Mouse (Mus musculus) forebrain, embryonic 15.5 days (tissue): Measurements from ENCODE around the gene Gfm1. TPM values are rescaled to one million over a fixed set of nuclear protein-coding genes. Genes with fewer than 3 reads are reported as not detected.

Experiments
- ATAC-seq: fragments of 200-750 bp; cut with Nextera tagmentation; replicated peaks from 2 replicates; pipeline ENCODE4 v1.8.0; 2017; ENCODE audit warnings: mild to moderate bottlenecking, moderate TSS enrichment, moderate library complexity
- H3K27ac ChIP-seq: fragments of 300-500 bp; sonication (generic); replicated peaks from 2 replicates; pipeline ENCODE4 v1.5.1; 2015; ENCODE audit warnings: mild to moderate bottlenecking, inconsistent platforms
- H3K27me3 ChIP-seq: fragments of 300-500 bp; sonication (generic); 2 replicates; pipeline ENCODE4 v1.6.1; 2015; ENCODE audit warnings: inconsistent platforms
- H3K36me3 ChIP-seq: fragments of 300-500 bp; sonication (generic); 2 replicates; pipeline ENCODE4 v1.6.1; 2015; ENCODE audit warnings: mild to moderate bottlenecking, inconsistent platforms
- H3K4me1 ChIP-seq: fragments of 300-500 bp; sonication (generic); 2 replicates; pipeline ENCODE4 v1.6.1; 2015; ENCODE audit warnings: inconsistent platforms
- H3K4me2 ChIP-seq: fragments of 300-500 bp; sonication (generic); replicated peaks from 2 replicates; pipeline ENCODE4 v1.6.1; 2015; ENCODE audit warnings: mild to moderate bottlenecking, inconsistent platforms
- H3K4me3 ChIP-seq: fragments of 300-500 bp; sonication (generic); 2 replicates; pipeline ENCODE4 v1.5.1; 2015; ENCODE audit warnings: mild to moderate bottlenecking, inconsistent platforms
- H3K9ac ChIP-seq: fragments of 300-500 bp; sonication (generic); replicated peaks from 2 replicates; pipeline ENCODE4 v1.6.1; 2015; ENCODE audit warnings: mild to moderate bottlenecking, inconsistent platforms
- H3K9me3 ChIP-seq: fragments of 300-500 bp; sonication (generic); 2 replicates; pipeline ENCODE4 v1.6.1; 2016; ENCODE audit warnings: inconsistent platforms
- WGBS: fragments of 180-500 bp; shearing (Covaris S2); methylation state at CpG from one replicate; pipeline ENCODE4 v1.1.7; 2015; ENCODE audit warnings: mixed read lengths; 5-methylcytosine and 5-hydroxymethylcytosine counted together
- polyA plus RNA-seq: library from polyadenylated mRNA; unstranded; fragments of >200 nt; fragmentation: Nextera tagmentation; extraction: Ambion mirVana; gene quantifications from 2 replicates; pipeline ENCODE4 v1.2.1, GENCODE M21; 2015

Gene Gfm1
- 33.2 and 33.8 TPM in 2 replicates for polyA plus RNA-seq

- H3K36me3 ChIP-seq: peaks cover 23% of the 10 kb centered on the region
- H3K27ac ChIP-seq: no peak within 1 kb of the TSS
- H3K9ac ChIP-seq: peak within 1 kb of the TSS; percentile 78
- H3K9me3 ChIP-seq: peaks cover 11% of the 10 kb centered on the region
- H3K4me2 ChIP-seq: peak within 1 kb of the TSS; percentile 67
- peak within 1 kb of the TSS; percentile 94 for H3K4me3 ChIP-seq
- peaks cover 9% of the 10 kb centered on the region for H3K4me1 ChIP-seq
- under 1% methylated on average over 24 of the region's 24 CpGs for WGBS
- ATAC-seq: peak; percentile 98
- H3K27me3 ChIP-seq: no peaks in the 10 kb centered on the region
Observed at GRCm38 (mm10) chr3:67429999-67430380, at the start of gene Gfm1. TSS of gene Gfm1 (plus strand) at chr3:67430096.

- 35% methylated on average over 8 of the region's 8 CpGs for whole genome bisulfite sequencing
- peaks cover 9% of the 10 kb centered on the region for H3K4me1 ChIP-seq
- H3K27ac ChIP-seq: no peak overlapping the region
- peaks cover 20% of the 10 kb centered on the region for H3K36me3 ChIP-seq
- peak overlapping the region; percentile 94 for H3K4me3 ChIP-seq
- no peaks in the 10 kb centered on the region for H3K27me3 ChIP-seq
- peak; percentile 86 for ATAC-seq
- H3K4me2 ChIP-seq: peak overlapping the region; percentile 67
- H3K9me3 ChIP-seq: peaks cover 11% of the 10 kb centered on the region
- peak overlapping the region; percentile 78; the same call in 1 of the 2 replicates for H3K9ac ChIP-seq
Observed at GRCm38 (mm10) chr3:67429338-67429998, 428 bp upstream of the Gfm1 start.

- 94% methylated on average over 6 of the region's 6 CpGs for WGBS
- Histone ChIP-seq H3K9me3 (no peaks in the 10 kb centered on the region), H3K9ac (no peak overlapping the region), H3K36me3 (peaks cover 58% of the 10 kb centered on the region), H3K27me3 (no peaks in the 10 kb centered on the region), H3K27ac (no peak overlapping the region), H3K4me3 (no peak overlapping the region), H3K4me2 (no peak overlapping the region), H3K4me1 (peaks cover 9% of the 10 kb centered on the region)
- ATAC-seq: no peak
Observed at GRCm38 (mm10) chr3:67434011-67434410, 4.1 kb downstream of the Gfm1 start.

- H3K27ac ChIP-seq: no peak overlapping the region
- H3K4me1 ChIP-seq: no peaks in the 10 kb centered on the region
- no peak; the same call in 1 of the 2 replicates for ATAC-seq
- H3K4me2 ChIP-seq: no peak overlapping the region
- no peaks in the 10 kb centered on the region for H3K9me3 ChIP-seq
- peaks cover 68% of the 10 kb centered on the region for H3K36me3 ChIP-seq
- 87% methylated on average over 2 of the region's 2 CpGs for whole genome bisulfite sequencing
- no peaks in the 10 kb centered on the region for H3K27me3 ChIP-seq
- H3K9ac ChIP-seq: no peak overlapping the region
- no peak overlapping the region for H3K4me3 ChIP-seq
Observed at GRCm38 (mm10) chr3:67447143-67447542, 17.2 kb downstream of the Gfm1 start.

- H3K4me3 ChIP-seq: no peak overlapping the region
- no peaks in the 10 kb centered on the region for H3K27me3 ChIP-seq
- WGBS: 93% methylated on average over 21 of the region's 21 CpGs
- peaks cover 72% of the 10 kb centered on the region for H3K36me3 ChIP-seq
- no peak overlapping the region for H3K27ac ChIP-seq
- H3K9me3 ChIP-seq: no peaks in the 10 kb centered on the region
- H3K9ac ChIP-seq: no peak overlapping the region
- ATAC-seq: no peak
- no peak overlapping the region for H3K4me2 ChIP-seq
- no peaks in the 10 kb centered on the region for H3K4me1 ChIP-seq
Observed at GRCm38 (mm10) chr3:67449660-67450059, 19.8 kb downstream of the Gfm1 start.

GRCm38 (mm10) chr3:67450601-67451210 is 20.8 kb downstream of the Gfm1 start:
- Histone ChIP-seq H3K4me3 (no peak overlapping the region), H3K27ac (no peak overlapping the region), H3K4me2 (no peak overlapping the region), H3K27me3 (no peaks in the 10 kb centered on the region), H3K9ac (no peak overlapping the region), H3K9me3 (no peaks in the 10 kb centered on the region), H3K4me1 (no peaks in the 10 kb centered on the region), H3K36me3 (peaks cover 73% of the 10 kb centered on the region)
- no peak for ATAC-seq
- 76% methylated on average over 5 of the region's 5 CpGs for WGBS

- H3K27ac ChIP-seq: no peak overlapping the region
- H3K9me3 ChIP-seq: no peaks in the 10 kb centered on the region
- no peaks in the 10 kb centered on the region for H3K27me3 ChIP-seq
- H3K36me3 ChIP-seq: peaks cover 42% of the 10 kb centered on the region
- H3K4me2 ChIP-seq: no peak overlapping the region
- H3K4me3 ChIP-seq: no peak overlapping the region
- no peak overlapping the region for H3K9ac ChIP-seq
- WGBS: 53% methylated on average over 3 of the region's 3 CpGs
- ATAC-seq: no peak
- H3K4me1 ChIP-seq: peaks cover 21% of the 10 kb centered on the region
Observed at GRCm38 (mm10) chr3:67459881-67460280, 30.0 kb downstream of the Gfm1 start.

- Histone ChIP-seq H3K36me3 (peaks cover 24% of the 10 kb centered on the region), H3K4me3 (no peak overlapping the region), H3K27me3 (no peaks in the 10 kb centered on the region), H3K4me1 (peaks cover 21% of the 10 kb centered on the region), H3K4me2 (0 out of 2 replicates have a peak overlapping the region, but pooled peaks have one; percentile 13), H3K27ac (no peak overlapping the region), H3K9me3 (no peaks in the 10 kb centered on the region), H3K9ac (no peak overlapping the region)
- WGBS: 38% methylated on average over 7 of the region's 7 CpGs
- peak; percentile 35; the same call in 1 of the 2 replicates for ATAC-seq
Observed at GRCm38 (mm10) chr3:67462015-67462414, 32.1 kb downstream of the Gfm1 start.

- Histone ChIP-seq H3K4me2 (peak overlapping the region; percentile 93), H3K4me1 (peaks cover 21% of the 10 kb centered on the region), H3K9me3 (no peaks in the 10 kb centered on the region), H3K36me3 (peaks cover 20% of the 10 kb centered on the region), H3K4me3 (peak overlapping the region; percentile 64), H3K9ac (no peak overlapping the region), H3K27ac (no peak overlapping the region), H3K27me3 (no peaks in the 10 kb centered on the region)
- 43% methylated on average over 10 of the region's 10 CpGs for WGBS
- no peak for ATAC-seq
Observed at GRCm38 (mm10) chr3:67462578-67462977, 32.7 kb downstream of the Gfm1 start.

- 7% methylated on average over 12 of the region's 12 CpGs for WGBS
- Histone ChIP-seq H3K36me3 (peaks cover 21% of the 10 kb centered on the region), H3K4me3 (peak overlapping the region; percentile 64), H3K4me1 (peaks cover 21% of the 10 kb centered on the region), H3K27ac (peak overlapping the region; percentile 46), H3K27me3 (no peaks in the 10 kb centered on the region), H3K9ac (peak overlapping the region; percentile 77), H3K9me3 (no peaks in the 10 kb centered on the region), H3K4me2 (peak overlapping the region; percentile 93)
- no peak for ATAC-seq
Observed at GRCm38 (mm10) chr3:67463001-67463400, 33.1 kb downstream of the Gfm1 start.

- H3K9me3 ChIP-seq: no peaks in the 10 kb centered on the region
- no peaks in the 10 kb centered on the region for H3K27me3 ChIP-seq
- WGBS: 1% methylated on average over 43 of the region's 43 CpGs
- peaks cover 22% of the 10 kb centered on the region for H3K36me3 ChIP-seq
- H3K4me1 ChIP-seq: peaks cover 21% of the 10 kb centered on the region
- H3K9ac ChIP-seq: peak within 1 kb of the TSS; percentile 77
- peak within 1 kb of the TSS; percentile 64 for H3K4me3 ChIP-seq
- peak; percentile 87 for ATAC-seq
- H3K27ac ChIP-seq: peak within 1 kb of the TSS; percentile 46
- H3K4me2 ChIP-seq: peak within 1 kb of the TSS; percentile 93
Observed at GRCm38 (mm10) chr3:67463450-67464372, 33.8 kb downstream of the Gfm1 start, which contains the start of gene Lxn. TSS of gene Lxn (minus strand) at chr3:67463926.

- H3K27me3 ChIP-seq: no peaks in the 10 kb centered on the region
- 92% methylated on average over 5 of the region's 5 CpGs for WGBS
Observed at GRCm38 (mm10) chr3:67466576-67466975, 36.7 kb downstream of the Gfm1 start.

More at GRCm38 (mm10) chr3:67466576-67466975, 36.7 kb downstream of the Gfm1 start:
- no peak overlapping the region for H3K4me2 ChIP-seq
- H3K4me3 ChIP-seq: no peak overlapping the region
- H3K9me3 ChIP-seq: no peaks in the 10 kb centered on the region
- peaks cover 21% of the 10 kb centered on the region for H3K4me1 ChIP-seq
- H3K27ac ChIP-seq: no peak overlapping the region
- ATAC-seq: no peak
- peaks cover 17% of the 10 kb centered on the region for H3K36me3 ChIP-seq
- no peak overlapping the region for H3K9ac ChIP-seq
